Mouse (Mus musculus) ES-E14 (cell line): Measurements from ENCODE around the gene Polr2j.

ENCODE experiments used
- CHD2 ChIP-seq: IDR thresholded peaks from 2 replicates; pipeline ENCODE4 v1.6.1; 2014; ENCODE audit warnings: mild to moderate bottlenecking, low read depth, low read length, inconsistent platforms
- HCFC1 ChIP-seq: IDR thresholded peaks from 2 replicates; pipeline ENCODE4 v1.6.1; 2012; ENCODE audit warnings: low read length, inconsistent platforms, borderline replicate concordance; ENCODE audit not compliant: insufficient read depth
- MAFK ChIP-seq: IDR thresholded peaks from 2 replicates; pipeline ENCODE4 v1.6.1; 2014; ENCODE audit warnings: mild to moderate bottlenecking, low read depth, low read length, inconsistent platforms; ENCODE audit not compliant: insufficient read depth
- ZC3H11A ChIP-seq: IDR thresholded peaks from 2 replicates; pipeline ENCODE4 v1.6.1; 2012; ENCODE audit warnings: low read depth, mild to moderate bottlenecking, inconsistent platforms, low read length, borderline replicate concordance
- ZNF384 ChIP-seq: IDR thresholded peaks from 2 replicates; pipeline ENCODE4 v1.6.1; 2012; ENCODE audit warnings: low read depth, low read length, inconsistent platforms

- TF ChIP-seq MAFK (no peak), CHD2 (no peak), ZC3H11A (no peak), HCFC1 (no peak), ZNF384 (no peak)
Measured at GRCm38 (mm10) chr5:136095089-136095488, 21.3 kb upstream of the Polr2j start.
